Mouse (Mus musculus) erythroblast, embryonic 14.5 days (primary cell): ENCODE data around the gene Ccdc120.

Experiments used
- GATA1 ChIP-seq: IDR thresholded peaks from 2 replicates; pipeline ENCODE4 v1.6.1; 2012; ENCODE audit warnings: low read length, inconsistent platforms, mixed read lengths
- TAL1 ChIP-seq: IDR thresholded peaks from 3 replicates; pipeline ENCODE4 v1.6.1; 2012; ENCODE audit warnings: low read length, inconsistent platforms, mixed read lengths

GRCm38 (mm10) chrX:7775501-7776205, 24.9 kb upstream of the Ccdc120 start:
- TF ChIP-seq TAL1: no peak
- no peak for TF ChIP-seq GATA1
